Mouse (Mus musculus) 3T3-L1 (cell line): ENCODE results near the gene Dync1h1.
"Not testable (repeated sequence)": the region's sequence is repeated elsewhere in the genome, so short reads cannot be mapped to it uniquely, and the experiment has no call there.

Experiments used
- DNase-seq: peaks from one replicate; pipeline ENCODE4 v3.0.0-alpha.2; 2015; ENCODE audit warnings: low read depth, low spot score

Gene Dync1h1

GRCm38 (mm10) chr12:110606161-110606560 is 4.9 kb downstream of the Dync1h1 start:
- DNase-seq = peak; percentile 33

GRCm38 (mm10) chr12:110606676-110607075 is 5.4 kb downstream of the Dync1h1 start:
- peak; percentile 56 for DNase-seq

- DNase-seq = peak; percentile 88
Observed at GRCm38 (mm10) chr12:110608460-110609152, 7.4 kb downstream of the Dync1h1 start.

GRCm38 (mm10) chr12:110609153-110609497 is 7.9 kb downstream of the Dync1h1 start:
- no peak for DNase-seq

- no peak for DNase-seq
Observed at GRCm38 (mm10) chr12:110610713-110611112, 9.5 kb downstream of the Dync1h1 start.

- no peak for DNase-seq
Observed at GRCm38 (mm10) chr12:110630056-110630455, 28.8 kb downstream of the Dync1h1 start.

GRCm38 (mm10) chr12:110636293-110636692 is 35.0 kb downstream of the Dync1h1 start:
- no peak for DNase-seq

GRCm38 (mm10) chr12:110637507-110638114 is 36.4 kb downstream of the Dync1h1 start:
- DNase-seq = no peak

- no peak for DNase-seq
Observed at GRCm38 (mm10) chr12:110650241-110650641, 49.0 kb downstream of the Dync1h1 start.

- no peak for DNase-seq
Observed at GRCm38 (mm10) chr12:110651464-110651863, 50.2 kb downstream of the Dync1h1 start.

- DNase-seq = no peak
Observed at GRCm38 (mm10) chr12:110661746-110662145, 60.5 kb downstream of the Dync1h1 start.

GRCm38 (mm10) chr12:110667466-110668077 is 66.3 kb downstream of the Dync1h1 start:
- peak; percentile 32 for DNase-seq

- DNase-seq = peak; percentile 38
Observed at GRCm38 (mm10) chr12:110674243-110674642, 73.0 kb downstream of the Dync1h1 start.

- peak; percentile 67 for DNase-seq
Observed at GRCm38 (mm10) chr12:110681191-110681590, 79.9 kb downstream of the Dync1h1 start.

GRCm38 (mm10) chr12:110681878-110682277 is 80.6 kb downstream of the Dync1h1 start:
- no peak for DNase-seq

GRCm38 (mm10) chr12:110682561-110683299 is 81.5 kb downstream of the Dync1h1 start, which contains the start of gene 1700001K19Rik:
1700001K19Rik (minus strand) TSS chr12:110682619.
- DNase-seq = no peak

- no peak for DNase-seq
Observed at GRCm38 (mm10) chr12:110683580-110683979, 82.3 kb downstream of the Dync1h1 start.

GRCm38 (mm10) chr12:110687894-110688734 is 86.9 kb downstream of the Dync1h1 start:
- peak; percentile 93 for DNase-seq

GRCm38 (mm10) chr12:110688921-110689320 is 87.7 kb downstream of the Dync1h1 start:
- not testable (repeated sequence) for DNase-seq

GRCm38 (mm10) chr12:110689919-110690643 is 88.8 kb downstream of the Dync1h1 start:
- no peak for DNase-seq
